Mouse (Mus musculus): ENCODE results near the gene Pik3ca. TPM values are rescaled to one million over a fixed set of nuclear protein-coding genes. Genes with fewer than 3 reads are reported as not detected.

Gene Pik3ca
- polyA plus RNA-seq, 1 experiment from 2014 or later = 17.3 TPM

GRCm38 (mm10) chr3:32414381-32414780 is 16.9 kb downstream of the Pik3ca start:
- TF ChIP-seq CTCF (IDR thresholded peaks at IDR 0.05; ENCODE audit: low read depth) = no peak
- Histone ChIP-seq H3K4me1 (ENCODE audit: insufficient read depth) (peaks cover 30% of the 10 kb centered on the region), H3K27me3 (ENCODE audit: insufficient read depth, low read length) (no peaks in the 10 kb centered on the region), H3K27ac (ENCODE audit: low read depth) (no peak overlapping the region), H3K4me2 (no peak overlapping the region), H3K4me3 (ENCODE audit: low read depth, low read length) (no peak overlapping the region), H3K36me3 (ENCODE audit: insufficient read depth) (no peaks in the 10 kb centered on the region), H3K9ac (no peak overlapping the region), H3K9me3 (ENCODE audit: low read depth, low read length) (no peaks in the 10 kb centered on the region)
- 49% methylated on average over 4 of the region's 4 CpGs for whole genome bisulfite sequencing
- no peak for ATAC-seq (ENCODE audit: insufficient read depth)
- no peak for DNase-seq

- peaks cover 30% of the 10 kb centered on the region for H3K4me1 ChIP-seq (ENCODE audit: insufficient read depth)
- H3K27ac ChIP-seq (ENCODE audit: low read depth) = peak overlapping the region; percentile 63; the same call in 1 of the 2 replicates
- H3K27me3 ChIP-seq (ENCODE audit: insufficient read depth, low read length) = no peaks in the 10 kb centered on the region
- H3K9ac ChIP-seq = no peak overlapping the region
- 40% methylated on average over 3 of the region's 3 CpGs for WGBS
- TF ChIP-seq CTCF (IDR thresholded peaks at IDR 0.05; ENCODE audit: low read depth) = no peak
- ATAC-seq (ENCODE audit: insufficient read depth) (peak; percentile 89), DNase-seq (peak; percentile 77)
- no peak overlapping the region for H3K4me3 ChIP-seq (ENCODE audit: low read depth, low read length)
- no peaks in the 10 kb centered on the region for H3K9me3 ChIP-seq (ENCODE audit: low read depth, low read length)
- no peak overlapping the region for H3K4me2 ChIP-seq
- H3K36me3 ChIP-seq (ENCODE audit: insufficient read depth) = no peaks in the 10 kb centered on the region
Measured at GRCm38 (mm10) chr3:32415370-32416309, 18.2 kb downstream of the Pik3ca start.

GRCm38 (mm10) chr3:32417751-32418211 is 20.3 kb downstream of the Pik3ca start:
- DNase-seq (no peak), ATAC-seq (ENCODE audit: insufficient read depth) (no peak)
- H3K4me2 ChIP-seq = no peak overlapping the region
- H3K27me3 ChIP-seq (ENCODE audit: insufficient read depth, low read length) = no peaks in the 10 kb centered on the region
- TF ChIP-seq CTCF (IDR thresholded peaks at IDR 0.05; ENCODE audit: low read depth) = no peak
- no peaks in the 10 kb centered on the region for H3K36me3 ChIP-seq (ENCODE audit: insufficient read depth)
- H3K9me3 ChIP-seq (ENCODE audit: low read depth, low read length) = no peaks in the 10 kb centered on the region
- H3K4me1 ChIP-seq (ENCODE audit: insufficient read depth) = peaks cover 26% of the 10 kb centered on the region; the same call in 1 of the 2 replicates
- H3K4me3 ChIP-seq (ENCODE audit: low read depth, low read length) = no peak overlapping the region
- H3K9ac ChIP-seq = no peak overlapping the region
- no peak overlapping the region for H3K27ac ChIP-seq (ENCODE audit: low read depth)
- 63% methylated on average over 5 of the region's 5 CpGs for WGBS

GRCm38 (mm10) chr3:32419866-32420265 is 22.4 kb downstream of the Pik3ca start:
- no peak overlapping the region for H3K9ac ChIP-seq
- no peak overlapping the region for H3K27ac ChIP-seq (ENCODE audit: low read depth)
- H3K27me3 ChIP-seq (ENCODE audit: insufficient read depth, low read length) = no peaks in the 10 kb centered on the region
- H3K9me3 ChIP-seq (ENCODE audit: low read depth, low read length) = no peaks in the 10 kb centered on the region
- 37% methylated on average over 2 of the region's 2 CpGs for whole genome bisulfite sequencing
- H3K4me2 ChIP-seq = no peak overlapping the region
- H3K4me1 ChIP-seq (ENCODE audit: insufficient read depth) = peaks cover 18% of the 10 kb centered on the region; the same call in 1 of the 2 replicates
- no peaks in the 10 kb centered on the region for H3K36me3 ChIP-seq (ENCODE audit: insufficient read depth)
- DNase-seq (no peak), ATAC-seq (ENCODE audit: insufficient read depth) (no peak)
- TF ChIP-seq CTCF (IDR thresholded peaks at IDR 0.05; ENCODE audit: low read depth) = no peak
- no peak overlapping the region for H3K4me3 ChIP-seq (ENCODE audit: low read depth, low read length)

- no peak overlapping the region for H3K4me2 ChIP-seq
- H3K9me3 ChIP-seq (ENCODE audit: low read depth, low read length) = no peaks in the 10 kb centered on the region
- DNase-seq (no peak), ATAC-seq (ENCODE audit: insufficient read depth) (no peak)
- WGBS = 82% methylated on average over 6 of the region's 6 CpGs
- no peaks in the 10 kb centered on the region for H3K27me3 ChIP-seq (ENCODE audit: insufficient read depth, low read length)
- no peak overlapping the region for H3K9ac ChIP-seq
- no peaks in the 10 kb centered on the region for H3K36me3 ChIP-seq (ENCODE audit: insufficient read depth)
- H3K27ac ChIP-seq (ENCODE audit: low read depth) = no peak overlapping the region
- TF ChIP-seq CTCF (IDR thresholded peaks at IDR 0.05; ENCODE audit: low read depth) = no peak
- peaks cover 10% of the 10 kb centered on the region; the same call in 1 of the 2 replicates for H3K4me1 ChIP-seq (ENCODE audit: insufficient read depth)
- no peak overlapping the region for H3K4me3 ChIP-seq (ENCODE audit: low read depth, low read length)
Measured at GRCm38 (mm10) chr3:32421115-32422054, 23.9 kb downstream of the Pik3ca start.

GRCm38 (mm10) chr3:32427695-32428094 is 30.2 kb downstream of the Pik3ca start:
- H3K36me3 ChIP-seq (ENCODE audit: insufficient read depth) = no peaks in the 10 kb centered on the region
- H3K4me2 ChIP-seq = no peak overlapping the region
- WGBS = 67% methylated on average over 4 of the region's 4 CpGs
- H3K9ac ChIP-seq = no peak overlapping the region
- TF ChIP-seq CTCF (IDR thresholded peaks at IDR 0.05; ENCODE audit: low read depth) = no peak
- no peak overlapping the region for H3K27ac ChIP-seq (ENCODE audit: low read depth)
- 0 out of 2 replicates have a peak, but pooled peaks cover 3% of the 10 kb centered on the region for H3K4me1 ChIP-seq (ENCODE audit: insufficient read depth)
- no peaks in the 10 kb centered on the region for H3K27me3 ChIP-seq (ENCODE audit: insufficient read depth, low read length)
- H3K4me3 ChIP-seq (ENCODE audit: low read depth, low read length) = no peak overlapping the region
- no peaks in the 10 kb centered on the region for H3K9me3 ChIP-seq (ENCODE audit: low read depth, low read length)
- ATAC-seq (ENCODE audit: insufficient read depth) = no peak
- no peak for DNase-seq

Measured in lung, embryonic 14.5 days (tissue).